Mouse (Mus musculus) midbrain, embryonic 10.5 days (tissue): ENCODE results near the gene Igfbp2. TPM values are rescaled to one million over a fixed set of nuclear protein-coding genes. Genes with fewer than 3 reads are reported as not detected.

Experiments used
- DNase-seq: peaks from one replicate; pipeline ENCODE4 v3.0.0-alpha.2; 2017; ENCODE audit warnings: low spot score
- H3K27ac ChIP-seq: fragments of 300-500 bp; sonication (generic); replicated peaks from 2 replicates; pipeline ENCODE4 v1.5.1; 2016; ENCODE audit warnings: mild to moderate bottlenecking
- H3K27me3 ChIP-seq: fragments of 300-500 bp; sonication (generic); 2 replicates; pipeline ENCODE4 v1.6.1; 2016; ENCODE audit warnings: low read depth, mild to moderate bottlenecking; ENCODE audit not compliant: poor library complexity, severe bottlenecking
- H3K36me3 ChIP-seq: fragments of 300-500 bp; sonication (generic); 2 replicates; pipeline ENCODE4 v1.6.1; 2016; ENCODE audit warnings: mild to moderate bottlenecking, moderate library complexity
- H3K4me1 ChIP-seq: fragments of 300-500 bp; sonication (generic); 2 replicates; pipeline ENCODE4 v1.6.1; 2016
- H3K4me3 ChIP-seq: fragments of 300-500 bp; sonication (generic); 2 replicates; pipeline ENCODE4 v1.5.1; 2016; ENCODE audit warnings: mild to moderate bottlenecking, moderate library complexity
- H3K9me3 ChIP-seq: fragments of 300-500 bp; sonication (generic); replicated peaks from 2 replicates; pipeline ENCODE4 v1.6.1; 2016; ENCODE audit warnings: mild to moderate bottlenecking
- WGBS: fragments of 180-500 bp; shearing (Covaris S2); methylation state at CpG from one replicate; pipeline ENCODE4 v1.1.7; 2016; 5-methylcytosine and 5-hydroxymethylcytosine counted together
- polyA plus RNA-seq: library from polyadenylated mRNA; unstranded; fragments of >200 nt; fragmentation: Nextera tagmentation; extraction: Ambion mirVana; gene quantifications from 2 replicates; pipeline ENCODE4 v1.2.1, GENCODE M21; 2016

Igfbp2 gene
- polyA plus RNA-seq, 1 experiment from 2014 or later, result 600 TPM

GRCm38 (mm10) chr1:72870615-72871336 is 46.5 kb downstream of the Igfbp2 start:
- Histone ChIP-seq H3K4me3 (peak overlapping the region; percentile 77), H3K36me3 (0 out of 2 replicates have a peak, but pooled peaks cover 2% of the 10 kb centered on the region), H3K9me3 (no peaks in the 10 kb centered on the region), H3K4me1 (peaks cover 95% of the 10 kb centered on the region), H3K27ac (peak overlapping the region; percentile 80), H3K27me3 (peaks cover 48% of the 10 kb centered on the region)
- 0% methylated on average over 20 of the region's 20 CpGs for WGBS
- peak; percentile 87 for DNase-seq

- Histone ChIP-seq H3K4me1 (peaks cover 95% of the 10 kb centered on the region), H3K36me3 (0 out of 2 replicates have a peak, but pooled peaks cover 2% of the 10 kb centered on the region), H3K4me3 (peak overlapping the region; percentile 77), H3K9me3 (no peaks in the 10 kb centered on the region), H3K27ac (peak overlapping the region; percentile 86), H3K27me3 (peaks cover 53% of the 10 kb centered on the region)
- DNase-seq, result no peak
- under 1% methylated on average over 6 of the region's 6 CpGs for WGBS
Measured at GRCm38 (mm10) chr1:72871337-72871696, 47.0 kb downstream of the Igfbp2 start.

- WGBS, result under 1% methylated on average over 34 of the region's 34 CpGs
- peak overlapping the region; percentile 86 for H3K27ac ChIP-seq
- H3K27me3 ChIP-seq, result peaks cover 59% of the 10 kb centered on the region
- 0 out of 2 replicates have a peak, but pooled peaks cover 2% of the 10 kb centered on the region for H3K36me3 ChIP-seq
- no peaks in the 10 kb centered on the region for H3K9me3 ChIP-seq
- H3K4me3 ChIP-seq, result peak overlapping the region; percentile 77
- peaks cover 95% of the 10 kb centered on the region for H3K4me1 ChIP-seq
- DNase-seq, result peak; percentile 55
Measured at GRCm38 (mm10) chr1:72871697-72872411, 47.6 kb downstream of the Igfbp2 start.

GRCm38 (mm10) chr1:72872521-72872920 is 48.2 kb downstream of the Igfbp2 start:
- H3K36me3 ChIP-seq, result 0 out of 2 replicates have a peak, but pooled peaks cover 2% of the 10 kb centered on the region
- H3K4me3 ChIP-seq, result peak overlapping the region; percentile 77
- DNase-seq, result peak; percentile 92
- H3K27ac ChIP-seq, result peak overlapping the region; percentile 93
- peaks cover 65% of the 10 kb centered on the region for H3K27me3 ChIP-seq
- under 1% methylated on average over 8 of the region's 8 CpGs for WGBS
- no peaks in the 10 kb centered on the region for H3K9me3 ChIP-seq
- H3K4me1 ChIP-seq, result peaks cover 90% of the 10 kb centered on the region

- peaks cover 87% of the 10 kb centered on the region for H3K4me1 ChIP-seq
- WGBS, result under 1% methylated on average over 16 of the region's 16 CpGs
- DNase-seq, result peak; percentile 34
Measured at GRCm38 (mm10) chr1:72873078-72873477, 48.8 kb downstream of the Igfbp2 start.

GRCm38 (mm10) chr1:72873511-72874286 is 49.4 kb downstream of the Igfbp2 start:
- peak overlapping the region; percentile 93 for H3K27ac ChIP-seq
- peak; percentile 78 for DNase-seq
- H3K36me3 ChIP-seq, result 0 out of 2 replicates have a peak, but pooled peaks cover 2% of the 10 kb centered on the region
- WGBS, result under 1% methylated on average over 43 of the region's 43 CpGs
- H3K9me3 ChIP-seq, result no peaks in the 10 kb centered on the region
- H3K4me1 ChIP-seq, result peaks cover 87% of the 10 kb centered on the region
- peak overlapping the region; percentile 77 for H3K4me3 ChIP-seq
- peaks cover 72% of the 10 kb centered on the region for H3K27me3 ChIP-seq

More at GRCm38 (mm10) chr1:72873078-72873477, 48.8 kb downstream of the Igfbp2 start:
- Histone ChIP-seq H3K27me3 (peaks cover 71% of the 10 kb centered on the region), H3K36me3 (0 out of 2 replicates have a peak, but pooled peaks cover 2% of the 10 kb centered on the region), H3K4me3 (peak overlapping the region; percentile 77), H3K9me3 (no peaks in the 10 kb centered on the region), H3K27ac (peak overlapping the region; percentile 93)

GRCm38 (mm10) chr1:72874287-72875211 is 50.2 kb downstream of the Igfbp2 start, which contains the start of gene Igfbp5:
TSS of gene Igfbp5 (minus strand) at chr1:72874884.
- under 1% methylated on average over 38 of the region's 38 CpGs for WGBS
- Histone ChIP-seq H3K4me1 (peaks cover 82% of the 10 kb centered on the region), H3K36me3 (no peaks in the 10 kb centered on the region), H3K27ac (peak within 1 kb of the TSS; percentile 93), H3K27me3 (peaks cover 69% of the 10 kb centered on the region), H3K4me3 (peak within 1 kb of the TSS; percentile 77), H3K9me3 (no peaks in the 10 kb centered on the region)
- peak; percentile 72 for DNase-seq

- DNase-seq, result no peak
- H3K9me3 ChIP-seq, result no peaks in the 10 kb centered on the region
- peak overlapping the region; percentile 93 for H3K27ac ChIP-seq
- H3K27me3 ChIP-seq, result peaks cover 67% of the 10 kb centered on the region
- H3K4me1 ChIP-seq, result peaks cover 71% of the 10 kb centered on the region
- peak overlapping the region; percentile 77 for H3K4me3 ChIP-seq
- WGBS, result 9% methylated on average over 3 of the region's 3 CpGs
- no peaks in the 10 kb centered on the region for H3K36me3 ChIP-seq
Measured at GRCm38 (mm10) chr1:72875708-72876107, 51.4 kb downstream of the Igfbp2 start.

GRCm38 (mm10) chr1:72876111-72876510 is 51.8 kb downstream of the Igfbp2 start:
- peak; percentile 13 for DNase-seq
- no peak overlapping the region for H3K4me3 ChIP-seq
- H3K27me3 ChIP-seq, result peaks cover 67% of the 10 kb centered on the region
- 0 out of 2 replicates have a peak overlapping the region, but pooled peaks have one; percentile 33 for H3K27ac ChIP-seq
- peaks cover 67% of the 10 kb centered on the region for H3K4me1 ChIP-seq
- H3K9me3 ChIP-seq, result no peaks in the 10 kb centered on the region
- 70% methylated on average over 3 of the region's 3 CpGs for WGBS
- H3K36me3 ChIP-seq, result no peaks in the 10 kb centered on the region

GRCm38 (mm10) chr1:72877892-72878291 is 53.6 kb downstream of the Igfbp2 start:
- no peaks in the 10 kb centered on the region for H3K9me3 ChIP-seq
- peak overlapping the region; percentile 49 for H3K27ac ChIP-seq
- DNase-seq, result peak; percentile 31
- no peaks in the 10 kb centered on the region for H3K36me3 ChIP-seq
- WGBS, result 2% methylated on average over 3 of the region's 3 CpGs
- H3K27me3 ChIP-seq, result peaks cover 63% of the 10 kb centered on the region
- peaks cover 52% of the 10 kb centered on the region for H3K4me1 ChIP-seq
- peak overlapping the region; percentile 21 for H3K4me3 ChIP-seq

- no peaks in the 10 kb centered on the region for H3K9me3 ChIP-seq
- no peaks in the 10 kb centered on the region for H3K36me3 ChIP-seq
- DNase-seq, result peak; percentile 12
- peak overlapping the region; percentile 49 for H3K27ac ChIP-seq
- H3K4me3 ChIP-seq, result no peak overlapping the region
- H3K27me3 ChIP-seq, result peaks cover 55% of the 10 kb centered on the region
- WGBS, result 66% methylated on average over 25 of the region's 25 CpGs
- H3K4me1 ChIP-seq, result peaks cover 44% of the 10 kb centered on the region
Measured at GRCm38 (mm10) chr1:72878473-72879318, 54.4 kb downstream of the Igfbp2 start.
